Mouse (Mus musculus) liver, embryonic 14.5 days (tissue): Measurements from ENCODE around the gene Acsl3.

Experiments used
- CTCF ChIP-seq: IDR thresholded peaks from 2 replicates; pipeline ENCODE4 v1.5.1; 2016; ENCODE audit warnings: antibody characterized with exemption, low read depth, control low read depth
- EP300 ChIP-seq: IDR thresholded peaks from 2 replicates; pipeline ENCODE4 v1.6.1; 2016; ENCODE audit warnings: antibody characterized with exemption, low read depth

- TF ChIP-seq CTCF, result 0 out of 2 replicates have a peak, but pooled peaks have one; percentile 18
- no peak for TF ChIP-seq EP300
These were observed 30.5 kb downstream of the Acsl3 start for GRCm38 (mm10) chr1:78688149-78688548.
